Mouse (Mus musculus): ENCODE data around the gene Pla2g4b. TPM values are rescaled to one million over a fixed set of nuclear protein-coding genes. Genes with fewer than 3 reads are reported as not detected.

Pla2g4b gene
- polyA plus RNA-seq, 1 experiment, result 8.3 TPM

- Histone ChIP-seq H3K9me3 (replicated peaks; ENCODE audit: control insufficient read depth, insufficient read depth, low read length, poor library complexity, severe bottlenecking) (no peaks in the 10 kb centered on the region), H3K27me3 (ENCODE audit: control insufficient read depth, insufficient read depth, low read length, poor library complexity, severe bottlenecking) (no peaks in the 10 kb centered on the region), H3K36me3 (ENCODE audit: control insufficient read depth, insufficient read depth, low read length, poor library complexity, severe bottlenecking) (no peaks in the 10 kb centered on the region), H3K9ac (ENCODE audit: low read depth, poor library complexity, severe bottlenecking) (no peak overlapping the region), H3K27ac (ENCODE audit: insufficient read depth, low read length) (no peak overlapping the region), H3K4me3 (ENCODE audit: low read depth, low read length) (no peak overlapping the region), H3K4me1 (ENCODE audit: control insufficient read depth, insufficient read depth, low read length) (no peaks in the 10 kb centered on the region)
- TF ChIP-seq POLR2A (IDR thresholded peaks at IDR 0.05; ENCODE audit: insufficient read depth, low read length) (no peak), EP300 (IDR thresholded peaks at IDR 0.05; ENCODE audit: insufficient read depth, low read depth, low read length) (no peak), CTCF (IDR thresholded peaks at IDR 0.05; ENCODE audit: low read depth, low read length) (no peak)
These were observed 21.7 kb downstream of the Pla2g4b start for GRCm38 (mm10) chr2:120054771-120055552.

- no peaks in the 10 kb centered on the region for H3K27me3 ChIP-seq (ENCODE audit: control insufficient read depth, insufficient read depth, low read length, poor library complexity, severe bottlenecking)
- no peaks in the 10 kb centered on the region for H3K4me1 ChIP-seq (ENCODE audit: control insufficient read depth, insufficient read depth, low read length)
- no peaks in the 10 kb centered on the region for H3K36me3 ChIP-seq (ENCODE audit: control insufficient read depth, insufficient read depth, low read length, poor library complexity, severe bottlenecking)
- H3K9ac ChIP-seq (ENCODE audit: low read depth, poor library complexity, severe bottlenecking), result no peak overlapping the region
- H3K9me3 ChIP-seq (replicated peaks; ENCODE audit: control insufficient read depth, insufficient read depth, low read length, poor library complexity, severe bottlenecking), result no peaks in the 10 kb centered on the region
- H3K4me3 ChIP-seq (ENCODE audit: low read depth, low read length), result no peak overlapping the region
- H3K27ac ChIP-seq (ENCODE audit: insufficient read depth, low read length), result no peak overlapping the region
- TF ChIP-seq EP300 (IDR thresholded peaks at IDR 0.05; ENCODE audit: insufficient read depth, low read depth, low read length), result no peak
- no peak for TF ChIP-seq POLR2A (IDR thresholded peaks at IDR 0.05; ENCODE audit: insufficient read depth, low read length)
- TF ChIP-seq CTCF (IDR thresholded peaks at IDR 0.05; ENCODE audit: low read depth, low read length), result no peak
These were observed 22.7 kb downstream of the Pla2g4b start for GRCm38 (mm10) chr2:120055923-120056322.

GRCm38 (mm10) chr2:120058818-120059217, 25.6 kb downstream of the Pla2g4b start:
- no peak for TF ChIP-seq EP300 (IDR thresholded peaks at IDR 0.05; ENCODE audit: insufficient read depth, low read depth, low read length)
- TF ChIP-seq CTCF (IDR thresholded peaks at IDR 0.05; ENCODE audit: low read depth, low read length), result no peak
- no peak for TF ChIP-seq POLR2A (IDR thresholded peaks at IDR 0.05; ENCODE audit: insufficient read depth, low read length)
- no peak overlapping the region for H3K4me3 ChIP-seq (ENCODE audit: low read depth, low read length)
- no peak overlapping the region for H3K9ac ChIP-seq (ENCODE audit: low read depth, poor library complexity, severe bottlenecking)
- H3K9me3 ChIP-seq (replicated peaks; ENCODE audit: control insufficient read depth, insufficient read depth, low read length, poor library complexity, severe bottlenecking), result no peaks in the 10 kb centered on the region
- H3K27ac ChIP-seq (ENCODE audit: insufficient read depth, low read length), result no peak overlapping the region
- no peaks in the 10 kb centered on the region for H3K27me3 ChIP-seq (ENCODE audit: control insufficient read depth, insufficient read depth, low read length, poor library complexity, severe bottlenecking)
- H3K4me1 ChIP-seq (ENCODE audit: control insufficient read depth, insufficient read depth, low read length), result no peaks in the 10 kb centered on the region
- no peaks in the 10 kb centered on the region for H3K36me3 ChIP-seq (ENCODE audit: control insufficient read depth, insufficient read depth, low read length, poor library complexity, severe bottlenecking)

- no peak for TF ChIP-seq POLR2A (IDR thresholded peaks at IDR 0.05; ENCODE audit: insufficient read depth, low read length)
- no peak for TF ChIP-seq EP300 (IDR thresholded peaks at IDR 0.05; ENCODE audit: insufficient read depth, low read depth, low read length)
- no peak for TF ChIP-seq CTCF (IDR thresholded peaks at IDR 0.05; ENCODE audit: low read depth, low read length)
- H3K9ac ChIP-seq (ENCODE audit: low read depth, poor library complexity, severe bottlenecking), result no peak overlapping the region
- no peak overlapping the region for H3K4me3 ChIP-seq (ENCODE audit: low read depth, low read length)
- no peaks in the 10 kb centered on the region for H3K36me3 ChIP-seq (ENCODE audit: control insufficient read depth, insufficient read depth, low read length, poor library complexity, severe bottlenecking)
- no peaks in the 10 kb centered on the region for H3K9me3 ChIP-seq (replicated peaks; ENCODE audit: control insufficient read depth, insufficient read depth, low read length, poor library complexity, severe bottlenecking)
- H3K27ac ChIP-seq (ENCODE audit: insufficient read depth, low read length), result no peak overlapping the region
- H3K4me1 ChIP-seq (ENCODE audit: control insufficient read depth, insufficient read depth, low read length), result no peaks in the 10 kb centered on the region
- no peaks in the 10 kb centered on the region for H3K27me3 ChIP-seq (ENCODE audit: control insufficient read depth, insufficient read depth, low read length, poor library complexity, severe bottlenecking)
These were observed 26.2 kb downstream of the Pla2g4b start for GRCm38 (mm10) chr2:120059466-120059865.

- no peaks in the 10 kb centered on the region for H3K36me3 ChIP-seq (ENCODE audit: control insufficient read depth, insufficient read depth, low read length, poor library complexity, severe bottlenecking)
These were observed 27.0 kb downstream of the Pla2g4b start for GRCm38 (mm10) chr2:120060190-120060589.

GRCm38 (mm10) chr2:120060651-120061050, 27.4 kb downstream of the Pla2g4b start:
- no peaks in the 10 kb centered on the region for H3K4me1 ChIP-seq (ENCODE audit: control insufficient read depth, insufficient read depth, low read length)
- no peak overlapping the region for H3K9ac ChIP-seq (ENCODE audit: low read depth, poor library complexity, severe bottlenecking)
- no peak for TF ChIP-seq POLR2A (IDR thresholded peaks at IDR 0.05; ENCODE audit: insufficient read depth, low read length)
- no peak for TF ChIP-seq EP300 (IDR thresholded peaks at IDR 0.05; ENCODE audit: insufficient read depth, low read depth, low read length)
- no peak for TF ChIP-seq CTCF (IDR thresholded peaks at IDR 0.05; ENCODE audit: low read depth, low read length)
- no peaks in the 10 kb centered on the region for H3K9me3 ChIP-seq (replicated peaks; ENCODE audit: control insufficient read depth, insufficient read depth, low read length, poor library complexity, severe bottlenecking)
- H3K27ac ChIP-seq (ENCODE audit: insufficient read depth, low read length), result no peak overlapping the region
- no peak overlapping the region for H3K4me3 ChIP-seq (ENCODE audit: low read depth, low read length)
- no peaks in the 10 kb centered on the region for H3K27me3 ChIP-seq (ENCODE audit: control insufficient read depth, insufficient read depth, low read length, poor library complexity, severe bottlenecking)
- no peaks in the 10 kb centered on the region for H3K36me3 ChIP-seq (ENCODE audit: control insufficient read depth, insufficient read depth, low read length, poor library complexity, severe bottlenecking)

More at GRCm38 (mm10) chr2:120060190-120060589, 27.0 kb downstream of the Pla2g4b start:
- Histone ChIP-seq H3K4me1 (ENCODE audit: control insufficient read depth, insufficient read depth, low read length) (no peaks in the 10 kb centered on the region), H3K27me3 (ENCODE audit: control insufficient read depth, insufficient read depth, low read length, poor library complexity, severe bottlenecking) (no peaks in the 10 kb centered on the region), H3K9ac (ENCODE audit: low read depth, poor library complexity, severe bottlenecking) (no peak overlapping the region), H3K4me3 (ENCODE audit: low read depth, low read length) (no peak overlapping the region), H3K27ac (ENCODE audit: insufficient read depth, low read length) (no peak overlapping the region), H3K9me3 (replicated peaks; ENCODE audit: control insufficient read depth, insufficient read depth, low read length, poor library complexity, severe bottlenecking) (no peaks in the 10 kb centered on the region)
- TF ChIP-seq EP300 (IDR thresholded peaks at IDR 0.05; ENCODE audit: insufficient read depth, low read depth, low read length) (no peak), CTCF (IDR thresholded peaks at IDR 0.05; ENCODE audit: low read depth, low read length) (no peak), POLR2A (IDR thresholded peaks at IDR 0.05; ENCODE audit: insufficient read depth, low read length) (no peak)
